Mouse (Mus musculus) embryo, embryonic 10 days (tissue): ENCODE measurements around the gene Dab2ip.

Source experiments
- DNase-seq: peaks from one replicate; pipeline ENCODE4 v3.0.0-alpha.2; 2015; ENCODE audit warnings: low spot score

The Dab2ip gene

DNA sequence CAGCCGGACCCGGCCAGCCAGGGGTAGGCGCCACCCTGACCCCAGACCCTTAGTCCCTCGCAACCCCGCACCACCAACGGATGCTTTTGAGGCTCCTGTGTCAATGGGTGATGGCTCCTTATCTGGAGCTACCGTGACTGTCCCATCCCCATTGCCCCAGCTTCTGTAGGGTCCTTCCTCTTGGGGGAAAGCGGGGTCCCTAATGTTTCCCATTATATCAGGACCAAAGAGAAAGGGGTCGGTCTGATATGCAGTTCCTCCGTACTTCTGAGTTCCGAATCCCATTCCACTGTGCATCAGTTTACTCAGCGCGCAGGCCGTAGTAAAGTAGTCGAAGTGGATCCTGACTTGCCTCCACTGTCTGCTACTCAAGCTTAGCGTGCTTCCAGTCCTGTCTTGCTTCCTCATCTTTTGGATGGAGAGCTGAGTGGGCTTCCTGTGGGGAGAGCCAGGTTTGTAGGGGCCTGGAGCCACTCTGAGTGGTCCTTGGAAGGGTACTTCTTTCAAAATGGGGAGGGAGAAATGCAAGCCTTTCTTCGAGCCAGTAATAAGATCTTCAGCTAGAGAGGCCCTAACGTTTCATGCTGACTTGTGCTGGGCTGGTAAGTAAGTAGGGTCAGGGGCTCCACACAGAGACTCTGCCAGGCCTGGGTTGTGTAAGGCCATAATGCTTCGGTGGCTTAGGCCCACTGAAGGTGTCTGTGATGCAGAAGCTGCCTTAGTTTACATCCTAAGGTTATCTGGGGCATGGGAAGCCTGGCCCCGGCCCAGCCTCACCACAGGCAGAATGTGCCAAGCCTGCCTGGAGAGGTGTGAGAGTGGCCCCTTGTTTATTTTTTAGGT is 64.4 kb downstream of the Dab2ip start:
- DNase-seq = peak; percentile 33

DNA sequence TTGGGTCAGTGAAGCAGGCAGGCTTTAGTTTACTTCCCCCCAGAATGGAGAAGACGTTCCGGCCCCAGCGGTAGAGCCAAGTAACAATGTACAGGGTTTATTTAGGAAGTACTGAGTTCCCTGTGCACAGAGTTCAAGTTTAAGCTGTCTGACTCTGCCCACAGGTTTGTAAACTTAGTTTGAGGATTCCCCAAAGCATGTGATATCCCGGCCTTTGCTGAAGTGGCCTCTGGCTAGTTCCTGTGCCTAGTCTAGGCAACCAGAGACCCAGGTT is 65.0 kb downstream of the Dab2ip start:
- DNase-seq = no peak

DNA sequence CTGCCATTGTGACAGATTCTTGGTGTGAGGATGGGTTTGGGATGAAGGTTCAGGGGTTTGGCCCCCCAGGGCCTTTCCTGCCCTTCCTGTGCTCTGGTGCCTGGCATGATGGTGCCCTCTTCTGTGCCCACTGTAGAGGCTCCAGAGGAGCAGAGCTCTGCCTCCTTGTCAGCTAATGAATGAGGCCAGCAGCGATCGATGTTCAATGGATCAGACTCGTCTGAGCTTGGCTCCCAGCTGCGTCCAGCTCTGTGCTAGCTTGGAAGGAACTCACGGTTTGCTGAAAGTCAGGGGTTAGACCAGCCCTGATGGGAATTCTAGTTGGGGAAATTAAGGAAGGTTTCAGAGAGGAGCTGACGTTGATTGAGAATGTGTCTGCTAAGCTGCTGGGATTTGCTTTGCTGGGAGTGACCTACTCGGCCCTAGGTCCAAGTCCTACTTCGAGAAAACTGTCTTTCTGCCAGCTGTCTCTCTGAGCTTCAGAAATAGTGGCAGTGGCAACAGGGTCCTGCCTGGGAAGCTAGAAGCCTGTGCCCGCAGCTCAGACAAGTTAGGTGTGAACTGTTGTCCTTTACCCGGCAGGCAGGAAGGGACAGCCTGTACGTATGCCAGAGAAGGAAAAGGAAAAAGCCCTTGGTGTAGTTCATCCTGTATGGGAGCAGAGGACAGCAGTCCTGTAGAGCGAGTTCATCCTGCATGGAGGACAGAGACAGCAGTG is 65.5 kb downstream of the Dab2ip start:
- no peak for DNase-seq

- no peak for DNase-seq
These were observed 66.4 kb downstream of the Dab2ip start for GRCm38 (mm10) chr2:35624380-35625006.

DNA sequence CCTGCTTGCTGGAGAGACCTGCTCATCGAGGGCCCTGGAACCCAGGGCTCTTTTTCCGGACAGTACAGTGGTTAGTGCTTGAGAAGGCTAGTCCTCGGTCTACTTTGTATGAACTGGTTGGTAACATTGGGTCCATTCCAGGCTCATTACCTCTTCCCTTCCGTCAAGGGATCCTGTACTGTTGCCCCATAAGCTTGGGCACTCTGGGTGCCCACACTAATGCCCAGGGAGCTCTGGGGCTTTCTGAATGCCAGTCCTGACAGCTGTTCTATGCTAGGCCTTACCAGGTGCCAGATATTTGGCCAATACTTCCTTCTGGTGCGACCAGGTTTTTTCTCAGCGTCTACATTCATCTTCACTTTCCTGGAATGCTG is 66.9 kb downstream of the Dab2ip start:
- DNase-seq = no peak

DNA sequence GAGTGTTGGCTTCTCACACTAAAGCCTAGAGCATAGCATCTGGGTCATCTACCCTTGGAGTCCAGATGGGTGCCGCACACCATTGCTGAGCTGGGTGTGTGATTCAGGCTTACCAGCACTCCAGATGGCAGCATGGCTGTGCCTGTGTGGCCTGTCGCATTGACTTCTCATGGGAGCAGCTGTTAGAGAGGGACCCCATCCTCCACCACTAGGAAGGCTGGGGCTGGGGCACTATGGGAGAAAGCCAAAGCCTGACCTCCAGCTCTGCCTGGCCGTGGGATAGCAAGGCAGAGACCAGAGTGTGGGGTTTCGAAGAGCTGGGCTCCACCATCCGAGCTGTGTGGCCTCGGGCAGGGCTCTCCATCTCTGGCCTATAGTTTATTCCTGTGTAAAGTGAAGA is 67.5 kb downstream of the Dab2ip start:
- no peak for DNase-seq

DNA sequence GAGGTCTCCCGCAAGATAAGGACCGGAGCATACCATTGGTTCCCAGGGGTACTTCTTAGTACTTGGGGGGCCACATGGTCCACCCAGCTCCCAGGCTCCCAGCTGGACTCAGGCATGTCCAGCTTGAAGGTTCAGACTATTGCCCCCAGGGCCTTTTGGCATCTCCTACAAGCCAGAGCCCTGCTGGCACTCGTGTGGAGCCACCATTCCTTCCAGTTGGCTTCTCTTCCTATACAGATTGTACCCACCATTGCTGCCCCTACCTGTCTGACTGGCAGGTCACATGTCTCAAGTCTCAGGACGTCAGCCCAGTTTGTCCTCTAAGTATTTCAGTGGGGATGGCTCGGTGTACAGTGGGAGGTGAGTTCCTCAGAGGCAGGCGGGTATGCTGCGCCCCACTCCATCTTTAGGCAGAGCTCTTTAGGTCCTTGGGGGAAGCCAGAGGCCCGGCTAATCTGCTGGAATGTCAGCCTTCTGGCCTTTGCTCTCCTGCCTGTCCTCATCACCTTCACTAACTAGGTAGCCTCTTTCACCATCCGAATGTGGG is 68.2 kb downstream of the Dab2ip start:
- no peak for DNase-seq

DNA sequence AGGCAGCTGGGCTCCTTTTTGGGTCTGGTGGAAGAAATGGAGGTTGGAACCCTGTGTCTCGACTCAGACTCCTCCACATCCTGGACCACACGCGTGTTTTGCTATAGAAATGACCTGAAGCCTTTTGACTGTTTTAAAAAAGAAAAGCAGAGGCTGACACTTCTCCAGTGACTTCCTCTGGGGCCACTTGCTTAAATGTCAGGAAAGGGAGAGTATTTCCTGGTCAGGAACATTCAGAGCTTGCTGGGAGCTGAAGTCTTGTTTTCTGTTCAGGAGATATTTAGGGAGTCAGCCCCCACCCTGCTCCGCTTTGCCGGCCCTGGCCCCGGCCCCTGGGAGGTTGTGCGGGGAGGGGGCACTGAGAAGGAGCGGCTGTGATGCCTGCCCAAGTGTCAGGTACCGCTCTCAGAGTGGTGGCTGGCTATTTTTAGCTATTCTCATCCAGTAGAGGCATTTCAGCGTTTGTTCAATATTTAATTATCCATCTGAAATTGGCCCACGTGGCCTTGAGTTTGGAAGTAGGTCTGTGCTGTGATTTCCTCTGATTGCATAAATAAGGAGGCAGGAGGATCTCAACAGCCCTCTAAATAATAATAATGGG is 69.3 kb downstream of the Dab2ip start:
- no peak for DNase-seq

DNA sequence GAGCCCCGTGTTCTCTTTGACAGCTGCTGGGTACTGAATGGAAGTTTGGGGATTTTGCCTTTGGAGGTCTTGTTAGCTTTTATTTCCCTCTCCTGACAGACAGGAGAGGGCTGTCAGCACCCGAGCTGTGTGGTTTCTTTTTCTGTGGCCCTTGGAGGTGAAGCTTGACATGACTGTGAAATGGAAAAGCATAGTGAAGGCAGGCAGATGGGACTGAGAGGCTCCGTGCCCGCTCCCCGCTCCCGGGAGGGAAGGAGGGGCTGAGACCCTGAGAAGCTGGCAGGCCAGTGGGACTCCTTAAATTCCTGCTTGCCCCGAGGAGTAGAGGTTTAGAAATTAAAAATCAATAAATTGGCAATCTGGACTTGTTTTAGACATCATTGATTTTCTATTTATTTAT is 70.0 kb downstream of the Dab2ip start:
- no peak for DNase-seq

- no peak for DNase-seq
These were observed 70.6 kb downstream of the Dab2ip start for GRCm38 (mm10) chr2:35628656-35629055.

DNA sequence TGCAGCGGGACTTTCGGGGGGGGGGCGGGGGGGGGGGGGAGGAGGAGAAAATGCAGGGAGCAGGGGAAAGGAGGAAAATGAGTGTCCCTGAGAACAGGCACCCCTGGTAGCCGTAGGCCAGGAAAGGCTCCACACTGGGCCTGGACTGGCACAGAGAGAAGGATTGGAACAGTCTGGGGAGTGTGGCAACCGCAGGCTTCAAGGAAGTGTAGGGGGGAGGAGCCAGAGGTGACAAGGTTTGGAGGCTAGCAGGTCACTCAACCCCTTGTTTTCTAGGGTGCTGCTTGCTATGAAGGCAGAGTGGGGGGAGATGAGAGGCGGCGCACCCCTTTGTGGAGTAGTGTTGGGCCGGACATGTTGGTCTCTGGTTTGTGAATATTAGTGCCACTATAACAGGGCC is 71.1 kb downstream of the Dab2ip start:
- no peak for DNase-seq

DNA sequence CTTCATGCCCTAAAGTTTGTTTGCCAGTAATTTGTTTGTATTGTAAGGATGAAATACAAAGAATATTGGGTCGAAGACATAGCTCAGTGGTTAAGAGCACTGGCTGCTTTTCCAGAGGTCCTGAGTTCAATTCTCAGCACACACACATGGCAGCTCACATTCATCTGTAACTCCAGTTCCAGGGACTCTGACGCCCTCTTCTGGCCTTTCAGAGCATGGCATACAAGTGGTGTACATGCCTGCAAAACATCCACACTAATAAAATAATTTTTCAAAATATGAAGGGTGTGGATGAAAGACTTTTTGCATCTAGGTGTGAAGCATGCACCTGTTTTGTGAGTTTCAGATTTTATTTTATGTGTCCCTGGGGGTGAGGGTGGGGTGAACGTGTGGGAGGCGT is 75.3 kb downstream of the Dab2ip start:
- no peak for DNase-seq

DNA sequence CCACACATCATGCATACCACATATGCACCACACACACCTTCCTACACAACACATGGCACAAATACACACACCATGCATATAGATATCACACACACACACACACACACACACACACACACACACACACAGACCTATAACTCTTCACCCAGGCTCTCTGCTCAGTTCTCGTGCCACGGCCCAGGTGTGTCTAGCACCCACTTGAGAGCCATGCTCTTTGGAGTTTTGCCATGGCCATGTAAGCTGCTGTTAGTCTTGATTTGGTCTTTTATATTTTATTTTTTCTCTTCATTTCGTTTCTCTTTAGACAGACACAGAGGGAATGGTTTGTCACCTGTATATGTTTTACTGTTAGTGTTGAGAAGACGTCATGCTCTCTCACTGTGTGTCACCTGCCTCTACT is 76.9 kb downstream of the Dab2ip start:
- DNase-seq = no peak

DNA sequence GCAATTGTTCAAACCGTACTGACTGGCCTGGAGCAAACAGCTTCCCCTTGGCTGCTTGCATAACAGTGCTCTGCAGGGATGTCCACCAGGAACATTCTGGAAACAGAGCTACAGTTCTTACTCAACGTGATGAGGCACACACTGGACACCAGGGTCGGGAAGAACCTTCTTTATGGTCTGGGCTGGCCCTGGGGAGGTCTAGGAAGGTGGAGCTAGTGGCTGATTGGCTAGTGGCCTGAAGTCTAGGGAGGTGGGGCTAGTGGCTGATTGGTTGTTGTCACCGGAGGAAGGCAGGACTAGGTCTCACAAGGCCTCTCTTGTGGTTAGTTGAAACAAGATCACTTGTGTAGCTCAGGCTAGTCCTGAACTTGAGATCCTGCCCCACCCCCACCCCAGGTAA is 77.5 kb downstream of the Dab2ip start:
- no peak for DNase-seq

DNA sequence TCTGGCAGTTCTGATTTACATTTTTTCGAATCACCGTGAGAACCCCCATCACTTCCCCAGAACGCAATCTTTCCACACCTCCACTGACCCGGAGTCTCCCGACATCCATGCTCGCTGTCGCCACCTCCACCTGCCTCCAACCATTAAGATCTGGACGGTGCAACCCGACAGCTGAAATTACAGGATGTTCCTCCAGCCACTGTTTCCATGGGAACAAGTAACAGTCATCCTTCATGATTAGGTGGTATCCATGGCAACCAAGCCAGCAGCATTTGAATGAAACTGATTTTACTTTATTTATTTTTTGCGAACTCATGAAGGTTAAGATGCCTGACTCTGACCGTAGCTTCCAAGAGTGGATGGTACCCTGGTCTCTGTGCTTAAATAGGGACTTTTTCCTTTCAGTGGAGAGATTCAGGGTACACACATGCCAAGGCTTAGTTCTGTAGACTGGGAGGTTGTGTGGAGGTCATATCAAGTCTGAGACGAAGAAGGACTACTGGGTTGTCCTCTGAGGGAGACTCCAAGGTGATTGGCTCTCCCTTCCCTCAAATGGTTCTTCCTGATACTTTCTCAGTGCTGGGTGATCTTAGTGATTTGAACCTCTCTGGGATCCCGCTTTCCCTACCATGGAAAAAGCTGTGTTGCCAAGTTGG is 79.9 kb downstream of the Dab2ip start:
- no peak for DNase-seq

DNA sequence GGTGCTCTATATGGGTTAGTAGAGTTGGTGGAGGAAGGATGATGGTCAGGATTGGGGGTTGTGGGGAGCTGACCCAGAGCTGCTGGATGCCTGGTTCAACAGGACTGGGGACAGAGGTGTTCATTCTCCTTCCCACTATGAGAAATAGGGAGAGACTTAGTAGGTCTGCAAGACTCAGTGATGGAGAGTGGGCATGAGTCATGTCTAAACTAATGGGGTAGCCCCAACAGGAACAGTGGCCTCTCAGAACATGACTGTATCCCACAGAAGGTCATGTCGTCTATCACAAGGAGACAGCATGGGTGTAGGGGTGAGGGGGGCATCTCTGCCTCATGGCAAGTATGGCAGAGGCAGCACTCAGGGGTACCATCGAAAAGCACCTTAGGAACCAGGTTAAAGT is 81.7 kb downstream of the Dab2ip start:
- peak; percentile 3 for DNase-seq

DNA sequence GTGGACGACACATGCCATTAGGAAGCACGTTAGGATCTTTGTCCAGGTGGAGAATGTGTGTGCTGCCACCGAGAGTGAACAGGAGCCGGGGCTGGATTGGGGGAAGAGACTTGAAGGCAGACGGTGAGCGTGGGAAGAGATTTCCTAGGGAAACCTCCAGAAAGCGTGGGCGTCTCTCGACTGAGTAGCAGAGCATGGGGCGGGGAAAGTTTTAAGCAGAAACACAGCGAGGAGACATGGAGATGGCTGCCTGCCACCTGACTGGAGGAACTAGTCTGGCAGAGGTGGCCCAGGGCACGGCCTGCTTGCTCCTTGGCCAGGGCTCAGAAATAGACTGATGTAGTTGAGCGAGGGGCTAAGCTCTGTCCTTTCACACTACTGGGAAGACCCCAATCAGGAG is 82.5 kb downstream of the Dab2ip start:
- no peak for DNase-seq

DNA sequence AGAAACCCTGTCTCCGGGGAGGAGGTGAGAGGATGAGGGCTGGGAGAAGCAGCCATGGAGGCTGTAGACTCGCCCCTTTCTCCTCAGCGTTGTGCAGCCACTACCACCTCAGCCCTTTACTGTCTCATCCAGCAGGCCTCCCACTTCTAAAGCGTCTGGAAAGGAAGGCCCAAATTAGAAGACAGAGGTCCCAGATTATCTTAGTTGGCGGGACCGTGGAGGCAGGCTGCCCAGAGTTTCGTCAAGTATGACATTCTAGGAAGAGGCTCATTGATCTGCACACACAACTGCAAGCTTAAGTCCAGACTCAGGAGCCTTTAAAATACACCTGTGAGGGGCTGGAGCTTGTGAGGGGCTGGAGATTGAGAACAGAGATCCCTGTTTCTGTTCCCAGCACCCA is 84.2 kb downstream of the Dab2ip start:
- no peak for DNase-seq

GRCm38 (mm10) chr2:35646553-35646952 is 88.5 kb downstream of the Dab2ip start:
- no peak for DNase-seq

DNA sequence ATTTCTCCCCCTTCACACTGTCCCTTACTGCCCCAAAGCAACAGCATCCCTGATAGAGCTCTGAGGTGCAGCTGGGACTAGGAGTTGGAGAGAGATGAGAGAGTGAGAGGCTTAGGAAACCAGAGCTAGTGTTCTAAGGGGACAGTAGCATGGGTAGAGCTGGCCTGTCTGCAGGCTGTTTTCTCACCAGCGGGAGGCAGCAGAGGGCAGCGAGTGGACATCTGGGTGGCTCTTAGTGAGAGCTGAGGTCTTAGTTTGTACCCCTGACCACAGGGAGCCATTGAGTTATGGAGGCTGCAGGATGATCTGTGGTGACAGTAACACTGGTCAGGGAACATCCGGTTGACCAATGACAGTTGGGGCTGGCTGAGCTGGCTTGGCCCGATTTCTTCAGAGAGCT is 91.6 kb downstream of the Dab2ip start:
- peak; percentile 81 for DNase-seq

- DNase-seq = no peak
These were observed 93.2 kb downstream of the Dab2ip start for GRCm38 (mm10) chr2:35651297-35651731.

DNA sequence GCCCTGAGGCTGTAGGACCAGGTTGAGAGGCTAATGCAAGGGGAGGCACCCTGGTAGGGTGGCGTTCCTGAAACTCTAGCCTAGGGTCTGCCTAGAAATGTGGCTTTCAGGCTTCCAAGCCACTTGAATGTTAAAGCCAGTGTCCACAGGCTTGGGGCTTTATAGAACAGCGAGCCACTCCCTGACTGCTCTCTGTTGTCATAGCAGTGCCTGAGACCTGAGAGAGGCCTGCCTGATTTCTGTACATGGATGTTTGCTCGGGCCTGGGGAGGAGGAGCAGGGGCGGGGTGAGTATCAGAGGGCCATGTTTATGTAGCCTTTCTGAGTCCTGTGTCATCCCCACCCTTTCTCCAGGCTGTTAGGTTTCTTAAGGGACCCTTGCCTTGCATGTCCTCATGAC is 94.9 kb downstream of the Dab2ip start:
- no peak for DNase-seq
